Mouse (Mus musculus): Measurements from ENCODE around the gene Wdr93.

DNA sequence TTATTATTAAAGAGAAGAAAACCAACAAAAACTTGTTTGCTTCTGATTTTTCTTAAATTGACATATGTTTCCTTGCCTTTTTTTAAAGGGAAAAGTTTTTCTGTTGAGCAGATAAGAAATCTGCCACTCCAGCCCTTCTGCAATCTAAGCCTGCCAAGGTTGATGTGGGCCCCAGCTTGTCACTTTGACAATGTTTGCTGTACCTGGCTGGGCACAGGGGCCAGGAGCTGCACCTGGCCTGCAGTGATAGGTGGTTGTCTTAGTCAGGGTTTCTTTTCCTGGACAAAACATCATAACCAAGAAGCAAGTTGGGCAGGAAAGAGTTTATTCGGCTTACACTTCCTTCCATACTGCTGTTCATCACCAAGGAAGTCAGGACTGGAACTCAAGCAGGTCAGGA lies 70.4 kb downstream of the Wdr93 start:
- TF ChIP-seq CTCF (IDR thresholded peaks at IDR 0.05; ENCODE audit: control insufficient read depth, insufficient read depth, low read length) (no peak), POLR2A (IDR thresholded peaks at IDR 0.05; ENCODE audit: borderline replicate concordance, control insufficient read depth, low read depth, low read length) (no peak)

Measured in bone marrow, adult 2 months (tissue).